Mouse (Mus musculus): Measurements from ENCODE around the gene Myo16.

GRCm38 (mm10) chr8:10448545-10448944 lies 294.8 kb downstream of the Myo16 start:
- TF ChIP-seq CTCF (IDR thresholded peaks at IDR 0.05; ENCODE audit: low read depth): no peak
- no peak for TF ChIP-seq EP300 (IDR thresholded peaks at IDR 0.05; ENCODE audit: low read depth)
